Mouse (Mus musculus) erythroblast, embryonic 14.5 days (primary cell): ENCODE data around the gene Chst15.

Experiments
- GATA1 ChIP-seq: IDR thresholded peaks from 2 replicates; pipeline ENCODE4 v1.6.1; 2012; ENCODE audit warnings: low read length, inconsistent platforms, mixed read lengths
- TAL1 ChIP-seq: IDR thresholded peaks from 3 replicates; pipeline ENCODE4 v1.6.1; 2012; ENCODE audit warnings: low read length, inconsistent platforms, mixed read lengths

DNA sequence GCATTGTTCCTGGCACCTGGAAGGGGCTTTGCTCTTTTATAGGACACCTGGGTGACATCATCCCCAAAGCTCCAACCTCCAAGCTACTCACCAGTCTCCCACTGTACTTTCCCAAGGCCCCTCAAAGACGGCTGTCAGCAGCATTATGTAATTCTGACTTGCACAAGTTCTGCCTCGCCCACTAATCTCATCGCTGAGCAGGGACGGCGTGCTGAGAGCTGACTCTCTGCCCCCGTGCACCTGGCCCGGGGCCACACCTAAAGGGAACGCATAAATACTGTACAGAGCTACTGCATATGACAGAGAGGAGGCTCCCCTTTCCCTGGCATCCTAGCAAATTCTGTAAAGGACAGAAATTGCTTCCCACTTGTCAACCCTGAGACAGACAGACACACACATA, 4.6 kb downstream of the Chst15 start:
- no peak for TF ChIP-seq GATA1
- TF ChIP-seq TAL1: no peak
